Mouse (Mus musculus) limb, embryonic 13.5 days (tissue): ENCODE data around the gene Rnf39. TPM values are rescaled to one million over a fixed set of nuclear protein-coding genes. Genes with fewer than 3 reads are reported as not detected.

Source experiments
- ATAC-seq: fragments of 200-750 bp; cut with Nextera tagmentation; 2 replicates; pipeline ENCODE4 v1.8.0; 2017; ENCODE audit warnings: low read depth, moderate number of reproducible peaks, moderate TSS enrichment; ENCODE audit not compliant: low FRiP score
- H3K27ac ChIP-seq: fragments of 300-500 bp; sonication (generic); 2 replicates; pipeline ENCODE4 v1.5.1; 2015; ENCODE audit warnings: inconsistent platforms, mild to moderate bottlenecking, moderate library complexity
- H3K27me3 ChIP-seq: fragments of 300-500 bp; sonication (generic); 2 replicates; pipeline ENCODE4 v1.6.1; 2015; ENCODE audit warnings: mild to moderate bottlenecking, inconsistent platforms
- H3K36me3 ChIP-seq: fragments of 300-500 bp; sonication (generic); 2 replicates; pipeline ENCODE4 v1.6.1; 2015; ENCODE audit warnings: inconsistent platforms, mild to moderate bottlenecking, moderate library complexity
- H3K4me1 ChIP-seq: fragments of 300-500 bp; sonication (generic); 2 replicates; pipeline ENCODE4 v1.6.1; 2015; ENCODE audit warnings: inconsistent platforms
- H3K4me2 ChIP-seq: fragments of 300-500 bp; sonication (generic); replicated peaks from 2 replicates; pipeline ENCODE4 v1.6.1; 2015; ENCODE audit warnings: inconsistent platforms, mild to moderate bottlenecking, moderate library complexity
- H3K4me3 ChIP-seq: fragments of 300-500 bp; sonication (generic); 2 replicates; pipeline ENCODE4 v1.5.1; 2015; ENCODE audit warnings: moderate library complexity, mild to moderate bottlenecking, inconsistent platforms
- H3K9ac ChIP-seq: fragments of 300-500 bp; sonication (generic); 2 replicates; pipeline ENCODE4 v1.6.1; 2015; ENCODE audit warnings: mild to moderate bottlenecking, inconsistent platforms
- H3K9me3 ChIP-seq: fragments of 300-500 bp; sonication (generic); 2 replicates; pipeline ENCODE4 v1.6.1; 2016; ENCODE audit warnings: inconsistent platforms
- WGBS: fragments of 180-500 bp; shearing (Covaris S2); methylation state at CpG from one replicate; pipeline ENCODE4 v1.1.7; 2015; 5-methylcytosine and 5-hydroxymethylcytosine counted together
- polyA plus RNA-seq: library from polyadenylated mRNA; unstranded; fragments of >200 nt; fragmentation: Nextera tagmentation; extraction: Ambion mirVana; gene quantifications from 2 replicates; pipeline ENCODE4 v1.2.1, GENCODE M21; 2015

Rnf39 gene
- polyA plus RNA-seq, 1 experiment from 2014 or later, result 1.5 TPM

DNA sequence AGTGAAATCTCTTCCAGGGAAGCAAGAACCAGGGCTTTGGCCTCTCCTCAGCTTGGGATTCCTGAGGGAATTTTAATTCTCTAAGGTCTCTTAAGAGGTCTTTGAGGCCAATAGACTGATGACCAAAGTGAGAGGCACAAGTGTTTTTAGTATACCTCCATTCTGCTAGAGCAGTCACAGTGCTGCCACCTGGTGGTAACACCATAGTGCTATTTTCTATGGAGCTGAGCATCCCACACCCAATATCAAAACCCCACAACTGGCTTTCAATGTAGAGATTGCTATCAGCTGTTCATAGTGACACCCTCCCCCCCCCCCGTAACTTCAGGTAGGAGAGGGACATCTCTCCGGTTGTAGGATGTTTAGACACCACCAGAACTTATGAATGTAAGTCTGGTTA is 28.6 kb upstream of the Rnf39 start:
- Histone ChIP-seq H3K9me3 (no peaks in the 10 kb centered on the region), H3K9ac (no peak overlapping the region), H3K27ac (no peak overlapping the region), H3K36me3 (no peaks in the 10 kb centered on the region), H3K4me1 (no peaks in the 10 kb centered on the region), H3K27me3 (no peaks in the 10 kb centered on the region; the same call in none of the 2 replicates), H3K4me3 (no peak overlapping the region), H3K4me2 (no peak overlapping the region)
- WGBS, result 0% methylated on average over 2 of the region's 2 CpGs
- no peak for ATAC-seq

DNA sequence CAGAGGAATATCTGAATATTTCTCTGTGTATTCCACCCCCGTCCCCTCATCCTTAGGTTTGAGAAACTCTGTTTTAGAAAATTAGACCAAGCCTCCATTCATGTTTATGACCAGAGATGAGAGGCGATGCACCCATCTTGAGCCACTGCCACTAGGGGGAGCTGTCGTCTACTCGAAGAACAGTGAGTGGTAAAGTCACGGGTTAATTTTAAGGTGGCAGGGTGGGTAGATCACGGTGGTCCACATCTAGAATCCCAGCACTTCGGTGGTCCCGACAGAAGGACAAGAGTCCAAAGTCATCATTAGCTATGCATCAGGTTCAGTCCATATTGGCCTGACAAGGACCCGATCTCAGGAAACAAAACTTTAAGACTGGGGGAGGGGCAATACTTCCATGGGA is 27.6 kb upstream of the Rnf39 start:
- 12% methylated on average over 9 of the region's 9 CpGs for WGBS

DNA sequence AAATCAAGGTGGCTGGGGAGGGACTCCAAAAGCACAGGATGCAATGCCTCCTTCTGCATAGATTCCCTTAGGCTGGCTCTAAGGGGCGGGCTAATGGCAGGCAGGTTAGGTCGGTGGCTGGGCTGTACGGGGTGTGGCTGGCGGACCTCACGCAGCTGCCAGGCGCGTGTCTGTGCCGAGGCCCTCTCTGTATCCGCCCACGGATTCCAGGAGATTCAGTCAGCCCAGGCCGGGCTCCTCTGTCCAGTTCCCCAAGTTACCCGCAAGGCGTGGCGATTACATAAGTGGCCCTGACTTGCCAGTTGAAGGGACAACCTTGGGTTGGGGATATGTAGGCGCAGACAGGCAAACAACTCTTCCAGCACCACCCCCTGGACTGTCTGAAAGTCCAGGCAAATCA is 22.5 kb upstream of the Rnf39 start:
- ATAC-seq, result no peak
- no peak overlapping the region for H3K4me3 ChIP-seq
- H3K9me3 ChIP-seq, result no peaks in the 10 kb centered on the region
- H3K4me1 ChIP-seq, result no peaks in the 10 kb centered on the region
- H3K9ac ChIP-seq, result no peak overlapping the region
- H3K27ac ChIP-seq, result no peak overlapping the region
- no peaks in the 10 kb centered on the region for H3K36me3 ChIP-seq
- H3K4me2 ChIP-seq, result no peak overlapping the region
- 48% methylated on average over 15 of the region's 15 CpGs for WGBS
- no peaks in the 10 kb centered on the region; the same call in 1 of the 2 replicates for H3K27me3 ChIP-seq

More for the DNA sequence above, 27.6 kb upstream of the Rnf39 start:
- Histone ChIP-seq H3K4me2 (no peak overlapping the region), H3K27me3 (no peaks in the 10 kb centered on the region; the same call in 1 of the 2 replicates), H3K4me3 (no peak overlapping the region), H3K9me3 (no peaks in the 10 kb centered on the region), H3K9ac (no peak overlapping the region), H3K27ac (no peak overlapping the region), H3K36me3 (no peaks in the 10 kb centered on the region), H3K4me1 (no peaks in the 10 kb centered on the region)
- ATAC-seq, result no peak

DNA sequence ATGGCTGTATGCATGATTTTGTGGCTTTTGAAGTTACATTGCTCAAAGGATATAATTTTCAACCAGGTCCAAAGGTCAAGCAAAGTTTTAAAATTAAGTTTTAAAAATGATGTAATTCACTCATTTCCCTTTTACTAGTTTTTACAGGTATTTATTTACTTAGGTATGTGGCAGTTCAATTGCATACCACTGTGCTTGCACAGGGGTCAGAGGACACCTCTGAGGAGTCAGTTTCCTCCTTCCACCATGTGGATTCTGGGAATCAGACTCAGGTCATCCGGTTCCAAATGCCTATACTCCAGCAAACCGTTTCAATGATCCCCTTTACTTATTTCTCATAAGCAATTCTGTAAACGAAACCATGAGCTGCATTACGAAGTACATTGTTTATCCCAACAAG is 20.0 kb upstream of the Rnf39 start:
- Histone ChIP-seq H3K27me3 (no peaks in the 10 kb centered on the region), H3K27ac (no peak overlapping the region), H3K4me2 (no peak overlapping the region), H3K9me3 (no peaks in the 10 kb centered on the region), H3K4me3 (no peak overlapping the region), H3K4me1 (no peaks in the 10 kb centered on the region), H3K36me3 (no peaks in the 10 kb centered on the region), H3K9ac (no peak overlapping the region)
- WGBS, result 77% methylated on average over 4 of the region's 4 CpGs
- no peak for ATAC-seq

DNA sequence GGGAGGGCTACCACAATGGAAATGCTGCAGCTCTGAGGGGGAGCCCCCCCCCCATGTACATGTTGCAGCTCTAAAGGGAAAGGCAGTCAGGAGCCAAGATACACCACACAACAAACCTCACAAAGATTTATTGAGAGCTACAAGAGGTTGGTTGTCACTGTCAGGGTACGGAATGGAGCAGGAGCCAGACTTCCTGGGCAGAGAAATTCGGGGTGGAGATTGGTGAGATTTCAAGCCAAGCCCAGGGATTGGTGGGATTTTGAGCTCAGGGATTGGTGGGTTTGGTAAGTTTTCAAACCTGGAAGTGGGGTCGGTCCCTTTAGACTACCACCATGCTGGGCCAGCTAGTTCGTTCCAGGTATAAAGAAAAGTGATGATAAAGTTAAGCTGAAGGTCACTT is 19.2 kb upstream of the Rnf39 start:
- no peak overlapping the region for H3K4me3 ChIP-seq
- no peaks in the 10 kb centered on the region for H3K4me1 ChIP-seq
- H3K9ac ChIP-seq, result no peak overlapping the region
- no peak overlapping the region for H3K27ac ChIP-seq
- H3K27me3 ChIP-seq, result no peaks in the 10 kb centered on the region
- ATAC-seq, result no peak
- no peak overlapping the region for H3K4me2 ChIP-seq
- 63% methylated on average over 4 of the region's 4 CpGs for WGBS
- H3K36me3 ChIP-seq, result no peaks in the 10 kb centered on the region
- no peaks in the 10 kb centered on the region for H3K9me3 ChIP-seq

DNA sequence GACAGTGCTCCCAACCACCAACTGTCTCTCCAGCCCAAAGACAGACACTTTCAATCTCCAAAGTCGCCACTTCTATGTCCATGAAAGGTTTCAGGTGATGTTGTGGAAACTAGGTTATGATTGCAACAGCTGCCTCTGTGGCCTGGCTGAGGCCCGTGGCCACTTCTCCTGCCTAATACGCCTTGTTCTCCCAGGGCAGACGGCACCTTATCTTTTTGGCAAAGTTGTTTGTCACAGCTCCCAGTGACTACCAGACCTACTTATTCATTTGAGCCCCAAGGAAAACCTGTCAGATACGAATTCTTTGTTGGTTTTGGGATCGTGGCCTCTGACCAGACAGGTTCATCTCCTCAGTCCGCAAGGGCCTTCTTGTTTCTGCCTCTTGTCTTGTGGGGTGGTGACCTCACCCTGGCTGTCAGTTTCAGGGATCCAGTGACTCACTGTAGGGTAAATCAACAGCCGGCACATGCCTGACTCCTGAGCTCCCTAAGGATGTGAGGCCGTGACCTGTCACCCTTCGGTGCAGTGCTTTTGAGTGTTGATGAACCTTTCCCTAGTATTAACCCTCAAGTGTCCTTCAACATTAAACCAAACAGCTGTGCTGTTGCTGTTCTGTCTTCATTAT is 15.1 kb upstream of the Rnf39 start:
- no peak overlapping the region for H3K4me2 ChIP-seq
- H3K9me3 ChIP-seq, result no peaks in the 10 kb centered on the region
- H3K27ac ChIP-seq, result no peak overlapping the region
- no peaks in the 10 kb centered on the region for H3K27me3 ChIP-seq
- H3K9ac ChIP-seq, result no peak overlapping the region
- ATAC-seq, result no peak
- 55% methylated on average over 10 of the region's 10 CpGs for WGBS
- no peaks in the 10 kb centered on the region for H3K36me3 ChIP-seq
- H3K4me3 ChIP-seq, result no peak overlapping the region
- H3K4me1 ChIP-seq, result no peaks in the 10 kb centered on the region

DNA sequence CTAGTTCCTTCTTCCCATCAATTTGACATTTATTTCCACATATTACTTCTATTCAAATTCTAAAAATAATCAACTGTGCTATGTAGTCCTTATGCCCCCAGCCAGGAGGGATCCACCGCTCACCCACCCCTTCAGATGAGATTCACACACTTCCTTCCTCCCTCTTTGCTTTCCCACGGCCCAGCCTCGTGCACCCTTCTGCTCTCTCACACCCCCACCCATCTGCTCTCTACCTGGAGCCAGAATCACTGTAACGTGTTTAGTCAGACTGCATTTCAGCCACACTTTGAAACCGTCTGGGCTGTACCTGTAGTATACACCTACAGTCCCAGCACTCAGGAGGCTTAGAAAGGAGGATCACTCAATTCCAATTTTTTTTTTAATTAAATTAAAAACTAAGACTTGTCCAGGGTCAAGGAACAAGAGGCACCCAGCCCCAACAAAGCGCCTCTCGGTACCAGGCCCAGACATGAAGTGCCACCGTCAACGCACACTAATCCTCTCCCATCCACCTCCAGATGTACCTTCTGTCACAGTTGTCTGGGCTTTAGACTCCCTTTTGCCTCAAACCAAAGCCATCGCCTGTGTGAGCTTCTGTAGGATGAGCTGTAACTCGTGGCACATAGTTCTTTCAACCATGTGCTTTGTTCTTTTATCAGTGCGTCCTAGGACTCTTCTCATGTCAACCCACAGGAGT is 13.3 kb upstream of the Rnf39 start:
- WGBS, result 71% methylated on average over 12 of the region's 12 CpGs

DNA sequence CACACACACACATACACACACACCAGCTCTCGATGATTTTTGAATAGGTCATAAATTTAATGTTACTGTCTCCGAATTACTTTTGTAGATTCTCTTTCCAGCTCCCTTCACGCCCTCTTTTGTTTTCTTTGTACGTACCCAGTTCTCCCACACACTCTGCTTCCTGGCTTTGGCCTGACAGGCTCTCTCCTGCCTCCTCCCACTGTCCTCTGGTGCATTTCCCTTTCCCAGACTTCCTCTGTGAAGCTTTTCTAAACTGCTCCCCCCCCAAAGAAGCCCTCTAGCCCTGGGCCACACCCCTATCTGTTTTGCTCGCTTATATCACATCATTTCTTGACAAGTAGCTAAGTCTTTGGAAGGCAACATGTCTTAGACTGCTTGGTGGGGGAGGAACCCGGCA is 12.5 kb upstream of the Rnf39 start:
- Histone ChIP-seq H3K4me3 (no peak overlapping the region), H3K36me3 (no peaks in the 10 kb centered on the region), H3K27me3 (no peaks in the 10 kb centered on the region), H3K4me2 (no peak overlapping the region), H3K4me1 (no peaks in the 10 kb centered on the region), H3K9me3 (no peaks in the 10 kb centered on the region), H3K27ac (no peak overlapping the region), H3K9ac (no peak overlapping the region)
- 72% methylated on average over 6 of the region's 6 CpGs for WGBS
- no peak for ATAC-seq

More for the DNA sequence above, 13.3 kb upstream of the Rnf39 start:
- no peak overlapping the region for H3K27ac ChIP-seq
- ATAC-seq, result no peak
- no peak overlapping the region for H3K4me2 ChIP-seq
- H3K9me3 ChIP-seq, result no peaks in the 10 kb centered on the region
- H3K4me1 ChIP-seq, result no peaks in the 10 kb centered on the region
- H3K36me3 ChIP-seq, result no peaks in the 10 kb centered on the region
- no peaks in the 10 kb centered on the region for H3K27me3 ChIP-seq
- H3K4me3 ChIP-seq, result no peak overlapping the region
- no peak overlapping the region for H3K9ac ChIP-seq

DNA sequence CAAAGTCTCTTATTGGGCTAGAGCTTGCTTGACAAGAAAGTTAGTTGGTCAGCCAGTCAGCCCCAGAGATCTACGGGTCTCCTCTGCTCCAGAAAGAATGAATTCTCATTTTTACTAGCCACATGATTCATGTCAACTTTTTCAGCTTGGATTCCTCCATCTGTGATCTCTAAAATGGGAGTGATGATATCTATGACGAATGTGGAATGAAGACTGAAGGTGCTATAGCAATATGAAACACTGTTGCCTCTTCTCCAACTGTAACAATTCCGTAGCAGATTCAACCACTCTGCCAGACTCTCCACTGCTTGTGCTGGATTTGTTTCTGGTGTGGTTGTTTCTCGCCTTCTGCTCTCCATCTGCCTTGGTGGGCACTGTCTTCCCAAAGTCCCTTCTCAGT is 11.6 kb upstream of the Rnf39 start:
- no peaks in the 10 kb centered on the region for H3K4me1 ChIP-seq
- no peak overlapping the region for H3K4me2 ChIP-seq
- 80% methylated on average over 4 of the region's 4 CpGs for WGBS
- H3K36me3 ChIP-seq, result no peaks in the 10 kb centered on the region
- H3K4me3 ChIP-seq, result no peak overlapping the region
- no peak for ATAC-seq
- no peaks in the 10 kb centered on the region for H3K27me3 ChIP-seq
- H3K27ac ChIP-seq, result no peak overlapping the region
- no peak overlapping the region for H3K9ac ChIP-seq
- no peaks in the 10 kb centered on the region for H3K9me3 ChIP-seq

DNA sequence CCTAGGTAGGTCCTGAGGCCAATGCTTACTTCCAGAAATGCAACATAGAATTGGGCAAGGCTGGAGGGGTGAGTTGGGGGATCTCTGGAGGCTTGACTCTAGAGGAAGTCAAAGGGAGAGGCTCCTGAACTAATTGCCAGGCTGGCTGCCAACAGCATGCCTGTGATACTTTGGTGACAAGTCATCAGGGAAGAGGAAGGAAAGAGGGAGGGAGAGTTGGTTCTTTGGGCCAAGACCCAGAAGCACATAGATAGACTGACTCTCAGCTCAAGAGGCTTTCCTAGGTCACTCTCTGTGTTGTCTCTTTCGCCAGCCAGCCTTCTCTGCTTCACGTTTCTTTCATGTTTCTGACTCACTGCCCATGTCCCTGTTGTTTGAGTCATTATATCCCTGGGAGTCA is 10.9 kb upstream of the Rnf39 start:
- H3K4me1 ChIP-seq, result no peaks in the 10 kb centered on the region
- ATAC-seq, result no peak
- H3K4me3 ChIP-seq, result no peak overlapping the region
- no peak overlapping the region for H3K27ac ChIP-seq
- H3K9ac ChIP-seq, result no peak overlapping the region
- no peaks in the 10 kb centered on the region for H3K36me3 ChIP-seq
- 71% methylated on average over 2 of the region's 2 CpGs for WGBS
- H3K27me3 ChIP-seq, result no peaks in the 10 kb centered on the region
- H3K4me2 ChIP-seq, result no peak overlapping the region
- no peaks in the 10 kb centered on the region for H3K9me3 ChIP-seq

DNA sequence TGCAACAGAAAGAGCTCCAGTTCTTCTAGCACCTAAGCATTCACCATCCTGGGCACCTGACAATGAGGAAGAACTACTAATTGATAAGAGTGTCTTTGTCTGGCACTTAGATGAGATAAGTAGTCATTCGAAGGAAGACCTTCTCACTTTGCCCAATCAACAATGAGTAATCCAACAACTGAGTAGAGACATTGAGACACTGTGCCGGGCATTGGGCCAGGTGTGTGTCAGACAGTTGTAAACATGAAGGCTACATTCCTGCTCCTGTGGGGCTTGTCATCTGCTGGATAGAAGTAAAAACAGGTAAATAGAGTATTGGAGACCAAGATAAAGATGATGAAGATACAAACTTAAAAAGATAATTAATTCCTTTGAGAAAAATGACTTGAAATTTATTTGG is 4.7 kb upstream of the Rnf39 start:
- no peak overlapping the region for H3K4me3 ChIP-seq
- no peak overlapping the region for H3K4me2 ChIP-seq
- no peaks in the 10 kb centered on the region for H3K36me3 ChIP-seq
- H3K9me3 ChIP-seq, result no peaks in the 10 kb centered on the region
- peaks cover 23% of the 10 kb centered on the region for H3K27me3 ChIP-seq
- ATAC-seq, result no peak
- peaks cover 9% of the 10 kb centered on the region for H3K4me1 ChIP-seq
- WGBS, result 84% methylated on average over 2 of the region's 2 CpGs
- no peak overlapping the region for H3K27ac ChIP-seq
- no peak overlapping the region for H3K9ac ChIP-seq

DNA sequence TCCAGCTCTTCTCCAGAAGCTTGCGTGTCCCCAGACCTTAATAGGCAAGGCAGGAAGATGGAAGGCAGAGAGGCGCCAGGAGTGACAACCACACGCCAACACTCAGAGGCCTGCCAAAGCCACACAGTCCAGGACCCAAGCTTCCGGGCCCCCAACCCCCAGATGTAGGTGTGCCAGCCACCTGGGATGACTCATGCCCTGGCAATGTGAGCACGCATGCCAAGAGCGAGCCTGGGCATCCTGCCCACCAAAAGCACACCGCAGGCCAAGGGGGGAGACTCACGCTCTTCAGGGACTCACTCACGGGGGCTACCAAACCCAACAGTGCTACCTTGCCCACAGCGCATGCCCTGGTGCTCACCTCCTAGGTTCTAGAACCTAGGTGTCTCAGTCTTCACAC is 327 bp upstream of the Rnf39 start:
- peak overlapping the region; percentile 49 for H3K4me3 ChIP-seq
- H3K9me3 ChIP-seq, result no peaks in the 10 kb centered on the region
- H3K4me1 ChIP-seq, result peaks cover 33% of the 10 kb centered on the region
- no peak overlapping the region for H3K27ac ChIP-seq
- peak overlapping the region; percentile 80 for H3K4me2 ChIP-seq
- no peak overlapping the region for H3K9ac ChIP-seq
- H3K27me3 ChIP-seq, result peaks cover 63% of the 10 kb centered on the region
- peak; percentile 42 for ATAC-seq
- 40% methylated on average over 10 of the region's 10 CpGs for WGBS
- no peaks in the 10 kb centered on the region for H3K36me3 ChIP-seq

DNA sequence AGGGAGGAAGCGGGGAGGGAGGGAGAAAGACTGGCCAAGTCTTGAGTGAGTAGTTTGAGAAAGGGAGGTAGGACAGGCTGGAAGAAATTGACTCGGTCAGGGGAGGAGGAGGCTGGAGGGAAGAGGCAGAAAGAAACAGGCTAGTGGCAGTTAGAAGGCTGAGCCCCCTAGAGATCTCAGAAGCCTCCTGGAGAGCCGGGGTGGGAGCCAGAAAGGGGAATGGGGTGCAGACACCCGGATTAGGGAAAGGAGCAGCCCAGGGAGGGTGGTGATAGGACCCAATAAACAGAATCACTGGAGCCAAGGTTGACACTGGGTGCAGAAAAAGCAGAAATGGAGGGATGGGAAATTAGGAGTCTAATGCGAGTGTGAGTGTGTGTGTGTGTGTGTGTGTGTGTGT is 973 bp downstream of the Rnf39 start:
- H3K4me3 ChIP-seq, result peak overlapping the region; percentile 49
- peaks cover 37% of the 10 kb centered on the region for H3K4me1 ChIP-seq
- H3K27ac ChIP-seq, result no peak overlapping the region
- 14% methylated on average over 5 of the region's 5 CpGs for WGBS
- peaks cover 6% of the 10 kb centered on the region for H3K36me3 ChIP-seq
- H3K9ac ChIP-seq, result 0 out of 2 replicates have a peak overlapping the region, but pooled peaks have one; percentile 65
- ATAC-seq, result no peak
- peaks cover 73% of the 10 kb centered on the region for H3K27me3 ChIP-seq
- no peaks in the 10 kb centered on the region for H3K9me3 ChIP-seq
- peak overlapping the region; percentile 80 for H3K4me2 ChIP-seq
